Mouse (Mus musculus) heart, postnatal 25 days (tissue): ENCODE measurements around the gene Itga10. TPM values are rescaled to one million over a fixed set of nuclear protein-coding genes. Genes with fewer than 3 reads are reported as not detected.
"Not testable (repeated sequence)": the region's sequence is repeated elsewhere in the genome, so short reads cannot be mapped to it uniquely, and the experiment has no call there.

ENCODE experiments used
- DNase-seq: peaks from one replicate; pipeline ENCODE4 v3.0.0; 2022; ENCODE audit warnings: low spot score
- intact Hi-C: fragments of 180-260 bp; cut with DNase I; formaldehyde crosslinking; loops from one replicate; pipeline ENCODE4 v1.15.1; 2025
- total RNA-seq, 2 experiments: library from RNA; stranded (reverse); gene quantifications; 2 replicates each; pipeline ENCODE4 v1.2.3; 2021

Itga10 gene
- total RNA-seq, 2 experiments from 2014 or later, result 0.84 to 1.0 TPM

GRCm38 (mm10) chr3:96675171-96675570 is 29.8 kb downstream of the Itga10 start:
- no peak for DNase-seq
- intact Hi-C loops, result no loop called here

- DNase-seq, result no peak
- intact Hi-C loops, result no loop called here
These were observed 30.3 kb downstream of the Itga10 start for GRCm38 (mm10) chr3:96675690-96676089.

DNA sequence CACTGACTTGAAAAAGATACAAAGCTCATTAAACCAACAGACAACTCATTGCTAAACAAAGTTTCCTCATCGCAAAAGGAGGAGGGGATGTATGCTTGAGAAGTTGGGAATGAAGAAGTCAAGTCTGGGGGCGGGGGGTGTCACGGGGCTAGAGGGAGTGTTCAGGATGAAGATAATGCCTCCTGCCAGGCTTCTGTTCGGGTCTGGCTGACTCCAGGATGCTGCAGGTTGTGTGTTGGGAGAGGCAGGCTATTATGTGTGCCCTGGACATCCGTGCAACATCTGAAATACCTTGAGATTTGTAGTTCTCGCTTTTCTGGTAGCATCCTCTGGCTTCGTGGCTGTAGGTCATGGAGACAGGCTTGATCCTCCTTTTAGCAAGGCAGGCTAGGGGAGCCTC is 33.1 kb downstream of the Itga10 start:
- intact Hi-C loops, result no loop called here
- DNase-seq, result no peak

- DNase-seq, result no peak
- intact Hi-C loops, result no loop called here
These were observed 33.8 kb downstream of the Itga10 start for GRCm38 (mm10) chr3:96679159-96679674.

GRCm38 (mm10) chr3:96680269-96680956 is 35.0 kb downstream of the Itga10 start:
- intact Hi-C loops, result no loop called here
- DNase-seq, result no peak

GRCm38 (mm10) chr3:96683496-96683895 is 38.1 kb downstream of the Itga10 start:
- intact Hi-C loops, result no loop called here
- no peak for DNase-seq

- no peak for DNase-seq
These were observed 38.9 kb downstream of the Itga10 start for GRCm38 (mm10) chr3:96684151-96684821.

GRCm38 (mm10) chr3:96684822-96685156 is 39.4 kb downstream of the Itga10 start:
- intact Hi-C loops, result no loop called here
- no peak for DNase-seq

More at GRCm38 (mm10) chr3:96684151-96684821, 38.9 kb downstream of the Itga10 start:
- intact Hi-C loops, result no loop called here

DNA sequence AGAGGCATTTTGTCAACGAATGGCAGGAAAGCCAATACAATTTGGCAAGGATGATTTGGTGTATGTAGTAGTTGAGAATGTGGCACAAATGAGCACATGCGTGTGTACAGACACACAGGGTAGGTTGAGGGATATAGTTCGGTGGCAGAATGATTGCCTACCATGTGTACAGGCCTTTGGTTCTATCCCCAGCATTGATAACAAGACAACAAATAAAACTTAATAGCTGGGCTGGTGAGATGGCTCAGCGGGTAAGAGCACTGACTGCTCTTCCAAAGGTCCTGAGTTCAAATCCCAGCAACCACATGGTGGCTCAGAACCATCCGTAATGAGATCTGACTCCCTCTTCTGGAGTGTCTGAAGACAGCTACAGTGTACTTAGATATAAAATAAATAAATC is 40.7 kb downstream of the Itga10 start:
- DNase-seq, intact Hi-C loops: not testable (repeated sequence)

GRCm38 (mm10) chr3:96688854-96689253 is 43.5 kb downstream of the Itga10 start:
- intact Hi-C loops, result no loop called here
- no peak for DNase-seq

DNA sequence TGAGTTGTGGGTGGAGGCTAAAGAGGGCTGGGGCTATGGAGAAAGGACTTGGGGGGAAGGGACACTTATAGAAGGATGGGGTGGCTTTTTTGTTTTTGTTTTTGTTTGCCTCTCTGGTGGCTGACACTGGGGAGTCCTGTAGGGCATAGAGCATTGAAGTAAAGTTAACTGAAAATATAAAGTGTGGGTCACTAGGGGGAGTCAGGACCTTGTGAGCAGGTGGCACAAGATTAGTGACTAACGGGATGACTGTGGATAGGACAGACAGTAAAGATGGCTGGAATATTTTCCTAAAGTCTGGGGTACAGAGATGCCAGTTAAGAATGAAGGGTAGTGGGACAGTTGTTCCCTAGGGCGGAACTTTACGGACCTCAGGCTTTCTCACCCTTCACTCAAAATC is 44.9 kb downstream of the Itga10 start:
- intact Hi-C loops, result no loop called here
- no peak for DNase-seq

- intact Hi-C loops, result loop anchor here (2.0 kb wide), 1 partner anchor 22 kb away; the partner anchor contains the start of gene Ankrd35
These were observed 47.1 kb downstream of the Itga10 start for GRCm38 (mm10) chr3:96692506-96692905.

GRCm38 (mm10) chr3:96693579-96693978 is 48.2 kb downstream of the Itga10 start:
- intact Hi-C loops, result loop anchor here (2.0 kb wide), 1 partner anchor 23 kb away; the partner anchor contains the start of gene Ankrd35

More at GRCm38 (mm10) chr3:96692506-96692905, 47.1 kb downstream of the Itga10 start:
- DNase-seq, result no peak

DNA sequence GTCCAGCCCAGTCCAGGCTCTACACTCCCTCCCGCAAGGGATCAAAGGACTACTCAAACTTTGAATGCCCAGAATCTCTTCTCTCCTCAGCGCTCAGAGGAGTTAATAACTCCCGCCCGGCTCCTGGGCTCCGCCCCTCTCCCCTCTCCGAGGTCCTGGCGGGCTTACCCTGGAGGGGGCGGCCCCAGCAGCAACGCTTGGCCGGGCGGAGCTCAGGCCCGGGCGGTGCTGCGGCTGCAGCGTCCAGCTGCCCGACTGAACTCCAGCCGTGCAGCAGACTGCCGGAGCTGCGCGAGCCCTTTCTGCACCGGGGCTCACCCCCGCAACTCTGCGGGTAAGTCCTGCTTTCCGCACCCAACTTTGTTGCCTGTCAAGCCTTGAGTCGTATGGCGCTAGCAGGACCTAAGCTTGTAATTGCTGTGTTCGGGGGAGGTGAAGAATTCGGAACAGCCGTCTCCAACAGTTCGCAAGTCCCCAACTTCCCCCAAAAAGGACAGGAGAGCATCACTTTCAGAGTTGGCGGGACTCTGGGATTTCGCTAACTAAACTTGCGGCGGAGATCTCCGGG is 50.9 kb downstream of the Itga10 start, which contains the start of gene Pias3:
Pias3 (plus strand) TSS at position 187 of the 568 bp plus-strand sequence.
- intact Hi-C loops, result loop anchor here (2.0 kb wide), 1 partner anchor 31 kb away; the partner anchor contains the start of genes Polr3c and Rnf115
- peak; percentile 81 for DNase-seq

More at GRCm38 (mm10) chr3:96693579-96693978, 48.2 kb downstream of the Itga10 start:
- no peak for DNase-seq

DNA sequence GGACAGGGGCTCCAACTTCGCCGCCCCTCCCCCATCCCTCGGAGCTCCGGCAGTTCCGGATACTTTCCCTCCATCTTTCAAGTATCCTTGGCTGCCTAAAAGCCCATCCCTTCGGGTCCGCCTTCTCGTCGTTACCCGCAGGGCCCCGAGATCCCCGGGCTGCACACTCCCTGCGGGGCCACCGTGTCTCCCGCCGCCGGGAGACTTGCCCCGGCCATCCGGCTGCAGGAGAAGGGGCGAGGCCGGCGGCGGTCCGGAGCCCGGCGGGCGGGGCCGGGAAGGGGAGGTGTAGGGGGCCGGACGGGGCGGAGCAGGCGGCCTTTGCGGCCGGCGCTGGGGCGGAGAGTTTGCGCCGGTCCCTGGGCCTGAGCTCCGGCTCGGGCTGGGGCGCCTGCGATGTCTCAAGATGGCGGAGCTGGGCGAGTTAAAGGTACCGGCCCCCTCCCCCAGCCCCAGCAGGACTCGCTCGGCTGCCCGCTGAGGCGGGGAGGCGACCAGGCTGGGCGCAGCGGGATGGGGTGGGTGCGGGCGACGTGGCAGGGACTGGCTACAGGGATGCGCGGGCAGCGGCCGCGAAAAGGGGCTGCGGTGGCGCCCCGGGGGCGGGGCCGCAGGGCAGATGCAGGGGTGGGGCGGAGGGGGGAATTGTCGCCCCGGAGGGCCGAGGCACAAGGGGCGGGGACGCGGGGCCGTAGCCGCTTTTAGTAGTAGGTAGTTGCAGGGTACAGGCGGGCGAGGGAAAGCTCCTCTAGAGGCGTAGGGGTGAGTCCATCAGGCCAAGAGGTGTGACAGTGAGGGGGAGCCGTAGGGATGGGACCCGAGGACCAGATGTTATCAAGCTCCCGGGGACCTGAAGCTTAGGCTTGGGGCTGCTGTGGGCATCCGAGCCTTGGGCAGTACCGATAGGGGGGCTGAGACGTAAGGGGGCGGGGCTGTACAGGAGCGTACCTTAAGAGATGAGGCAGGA is 51.7 kb downstream of the Itga10 start:
- intact Hi-C loops, result loop anchor here (2.0 kb wide), 1 partner anchor 30 kb away; the partner anchor contains the start of genes Polr3c and Rnf115
- DNase-seq, result peak; percentile 89

GRCm38 (mm10) chr3:96698993-96699690 is 53.8 kb downstream of the Itga10 start:
- DNase-seq, result no peak
- intact Hi-C loops, result no loop called here

DNA sequence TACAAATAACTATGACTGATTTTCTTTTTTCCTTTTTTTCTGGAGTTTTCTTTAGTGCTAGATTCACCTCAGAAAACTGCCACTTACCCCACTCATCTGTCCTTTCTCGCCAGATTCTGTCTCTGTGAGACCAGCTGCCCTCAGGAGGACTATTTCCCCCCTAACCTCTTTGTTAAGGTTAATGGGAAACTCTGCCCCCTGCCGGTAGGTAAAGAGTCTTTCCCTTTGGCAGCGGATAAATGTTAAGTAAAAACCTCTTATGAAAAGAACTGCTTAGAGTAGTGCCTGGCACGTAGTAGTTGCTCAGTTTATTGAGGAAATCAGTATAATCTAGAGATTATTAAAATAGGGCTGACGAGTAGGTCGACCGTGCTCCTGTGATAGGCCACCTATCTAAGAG is 55.0 kb downstream of the Itga10 start:
- intact Hi-C loops, result no loop called here

DNA sequence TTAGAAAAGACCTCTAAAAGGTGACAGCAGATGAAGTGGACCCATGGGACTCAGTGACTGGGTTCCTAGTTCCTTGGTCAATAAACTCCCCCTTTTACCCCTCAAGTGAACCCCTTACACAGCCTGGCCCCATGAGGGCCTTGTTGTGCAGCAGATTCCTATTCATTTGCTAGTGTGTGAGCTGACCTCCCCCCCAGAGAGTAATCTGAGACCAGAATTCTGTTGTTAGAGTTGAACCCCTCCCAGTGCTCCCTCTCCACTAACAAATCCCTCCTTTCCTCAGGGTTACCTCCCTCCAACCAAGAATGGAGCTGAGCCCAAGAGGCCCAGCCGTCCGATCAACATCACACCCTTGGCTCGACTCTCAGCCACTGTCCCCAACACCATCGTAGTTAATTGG is 55.6 kb downstream of the Itga10 start:
- intact Hi-C loops, result no loop called here
- no peak for DNase-seq

More for the DNA sequence above, 55.0 kb downstream of the Itga10 start:
- DNase-seq, result no peak

- intact Hi-C loops, result loop anchor here (5.0 kb wide), 2 partner anchors 37 to 62 kb away; no protein-coding TSS in a partner anchor
- DNase-seq, result no peak
These were observed 59.4 kb downstream of the Itga10 start for GRCm38 (mm10) chr3:96704778-96705177.
